Mouse (Mus musculus) gastrocnemius, postnatal 14 days (tissue): ENCODE results near the gene Dhx9. TPM values are rescaled to one million over a fixed set of nuclear protein-coding genes. Genes with fewer than 3 reads are reported as not detected.
"Not testable (repeated sequence)": the region's sequence is repeated elsewhere in the genome, so short reads cannot be mapped to it uniquely, and the experiment has no call there.

Source experiments
- DNase-seq: peaks from one replicate; pipeline ENCODE4 v3.0.0; 2021; ENCODE audit warnings: mixed read lengths
- intact Hi-C: fragments of 180-260 bp; cut with DNase I; formaldehyde crosslinking; loops from one replicate; pipeline ENCODE4 v1.15.1; 2025; ENCODE audit warnings: low total_unique reads
- total RNA-seq, 2 experiments: library from RNA; stranded (reverse); gene quantifications; 2 replicates each; pipeline ENCODE4 v1.2.3; 2021

Gene Dhx9
- total RNA-seq, 2 experiments from 2014 or later = 36.7 to 41.1 TPM

DNA sequence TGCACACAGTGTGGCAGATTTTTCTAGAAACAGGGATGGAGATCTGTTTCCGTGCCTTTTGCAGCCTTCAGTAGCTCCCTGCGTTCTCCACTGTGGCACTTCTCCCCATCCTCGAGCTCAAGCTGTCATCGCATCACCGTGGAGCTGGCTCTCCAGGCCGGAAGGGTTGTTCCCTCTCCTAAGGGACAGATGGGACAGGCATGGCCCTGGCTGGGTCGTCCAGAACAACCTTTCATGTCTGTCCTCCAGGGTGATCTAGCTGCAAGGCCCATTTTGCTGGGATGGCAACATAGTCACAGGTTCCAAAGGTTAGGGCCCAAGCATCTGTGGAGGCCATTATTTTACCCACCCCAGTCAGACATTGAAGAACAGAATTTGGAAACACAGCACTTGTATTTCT, 56.3 kb downstream of the Dhx9 start:
- no peak for DNase-seq
- intact Hi-C loops = no loop called here

DNA sequence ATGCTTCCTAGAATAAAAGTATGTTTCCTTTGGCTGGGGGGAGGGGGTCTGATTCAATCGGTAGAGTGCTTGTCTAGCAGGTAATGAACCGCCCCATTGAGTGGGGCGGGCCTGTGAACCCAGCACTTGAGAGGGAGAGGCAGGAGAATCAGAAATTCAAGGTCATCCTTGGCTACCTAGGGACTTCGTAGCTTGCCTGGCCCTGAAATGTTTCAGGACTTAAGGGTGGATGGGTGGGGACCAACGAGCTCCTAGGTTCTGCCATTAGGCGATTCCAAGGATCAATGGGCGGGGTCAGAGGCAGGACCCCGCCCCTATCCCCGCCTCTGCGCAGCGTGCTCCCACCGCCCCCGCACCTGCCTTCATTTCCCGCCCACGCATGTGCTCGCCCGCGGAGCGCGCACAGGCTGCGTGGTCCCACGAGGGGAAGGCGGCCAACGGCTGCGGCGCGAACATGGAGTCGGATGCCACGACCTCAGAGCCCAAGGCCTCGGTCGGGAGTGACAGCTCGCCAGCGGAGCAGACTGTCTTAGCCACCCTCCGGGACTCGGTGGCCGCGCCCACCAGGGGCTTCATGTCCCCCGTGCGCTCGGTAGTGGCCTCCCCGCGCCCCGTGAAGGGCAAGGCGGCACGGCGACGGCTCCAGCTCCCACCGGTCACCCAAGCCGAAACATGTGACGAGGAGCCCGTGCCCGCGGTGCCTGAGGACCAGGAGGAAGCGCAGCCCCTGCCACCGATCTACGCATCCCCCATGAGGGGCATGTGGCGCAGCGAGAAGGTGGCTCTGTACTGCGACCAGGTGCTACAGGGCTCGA, 62.5 kb downstream of the Dhx9 start, which contains the start of gene Shcbp1l:
Shcbp1l (plus strand) TSS at position 393 of the 815 bp plus-strand sequence.
- peak; percentile 57 for DNase-seq
- intact Hi-C loops = no loop called here

DNA sequence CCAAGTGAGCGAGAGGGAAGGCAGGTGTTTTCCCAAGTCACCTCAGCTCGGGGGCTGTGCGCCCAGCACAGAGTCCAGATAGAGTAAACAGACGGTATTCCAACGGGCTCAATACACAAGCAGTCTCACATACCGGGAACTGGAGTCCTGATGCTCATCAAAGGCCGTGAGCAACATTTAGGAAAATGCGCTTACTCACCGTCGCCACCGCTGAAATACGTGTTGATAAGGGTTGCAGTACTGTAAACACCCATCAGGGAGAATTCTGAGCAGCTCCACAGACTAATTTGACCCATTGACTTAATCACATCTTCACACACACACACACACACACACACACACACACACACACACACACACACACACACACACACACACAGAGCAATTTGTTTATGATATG, 63.2 kb downstream of the Dhx9 start:
- no peak for DNase-seq
- intact Hi-C loops = no loop called here

DNA sequence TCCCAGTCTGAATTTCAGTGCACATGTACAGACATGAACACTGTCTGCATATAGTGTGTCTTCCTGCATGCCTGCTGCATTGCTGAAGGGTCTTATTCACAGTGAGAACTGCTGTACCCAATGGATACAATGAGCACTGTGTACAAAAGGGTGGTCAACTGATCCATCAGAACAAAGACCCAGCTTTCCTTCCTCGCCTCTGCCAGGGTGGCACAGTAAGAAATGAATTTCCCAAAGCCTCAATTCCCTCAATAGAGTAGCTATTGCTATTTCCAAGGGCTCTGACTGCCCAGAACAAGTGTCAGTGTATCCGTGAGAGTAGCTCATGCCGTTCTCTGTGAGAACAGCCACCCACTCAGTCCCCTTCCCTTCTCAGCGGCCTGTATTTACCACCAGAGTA, 69.7 kb downstream of the Dhx9 start:
- DNase-seq, intact Hi-C loops: not testable (repeated sequence)

DNA sequence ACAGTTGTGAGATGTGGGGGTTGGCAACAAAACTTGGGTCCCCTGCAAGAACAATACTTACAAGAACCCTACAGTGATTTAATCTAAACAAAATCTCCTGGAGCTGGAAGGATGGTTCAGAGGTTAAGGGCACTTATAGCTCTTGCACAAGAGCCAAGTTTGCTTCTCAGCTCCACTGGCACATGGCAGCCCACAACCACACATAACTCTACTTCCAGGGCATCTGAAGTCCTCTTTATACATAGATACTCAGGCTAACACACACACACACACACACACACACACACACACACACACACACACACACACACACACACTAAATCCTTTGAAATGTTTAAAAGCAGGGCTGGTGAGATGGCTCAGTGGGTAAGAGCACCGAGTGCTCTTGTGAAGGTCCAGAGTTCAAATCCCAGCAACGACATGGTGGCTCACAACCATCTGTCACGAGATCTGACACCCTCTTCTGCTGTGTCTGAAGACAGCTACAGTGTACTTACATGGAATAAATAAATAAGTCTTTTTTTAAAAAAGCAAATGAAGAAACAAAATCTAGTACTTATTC, 71.1 kb downstream of the Dhx9 start:
- intact Hi-C loops, DNase-seq: not testable (repeated sequence)

DNA sequence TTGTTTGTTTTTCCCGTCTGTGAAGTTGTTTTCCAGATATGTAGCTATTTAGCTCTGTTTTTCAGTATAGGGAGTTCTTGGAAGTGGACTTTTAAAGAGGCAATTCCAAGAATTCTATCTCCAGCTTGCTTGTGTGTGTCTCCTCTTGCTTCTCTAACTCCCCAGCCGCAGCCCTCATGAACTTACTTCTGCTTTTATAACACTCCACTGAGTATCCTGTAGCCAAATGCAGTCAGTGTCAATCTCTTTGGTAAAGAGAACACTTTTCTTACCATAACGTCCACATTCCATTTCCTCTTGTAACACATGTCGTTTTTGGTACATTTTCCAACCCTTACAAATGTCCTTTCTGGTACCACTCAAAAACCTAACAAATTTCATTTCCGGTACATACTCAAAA, 71.7 kb downstream of the Dhx9 start:
- DNase-seq, intact Hi-C loops: not testable (repeated sequence)

DNA sequence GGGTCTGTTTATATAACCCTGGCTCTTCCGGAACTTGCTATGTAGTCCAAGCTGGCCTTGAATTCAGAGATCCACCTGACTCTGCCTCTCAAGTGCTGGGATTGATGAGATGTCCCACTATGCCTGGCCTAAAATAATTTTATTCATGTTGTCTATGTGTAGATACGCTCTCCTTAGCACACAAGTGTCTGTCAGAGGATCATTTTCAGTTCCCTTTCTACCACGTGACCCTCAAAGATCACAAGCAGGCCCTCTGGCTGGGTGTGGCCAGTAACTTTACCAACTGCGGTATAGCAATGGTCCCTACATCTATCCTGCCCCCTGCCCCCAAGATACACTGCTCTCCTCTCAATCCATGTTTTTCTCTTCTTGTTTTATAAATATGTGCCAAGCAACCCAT, 72.5 kb downstream of the Dhx9 start:
- peak; percentile 35 for DNase-seq
- intact Hi-C loops = no loop called here

DNA sequence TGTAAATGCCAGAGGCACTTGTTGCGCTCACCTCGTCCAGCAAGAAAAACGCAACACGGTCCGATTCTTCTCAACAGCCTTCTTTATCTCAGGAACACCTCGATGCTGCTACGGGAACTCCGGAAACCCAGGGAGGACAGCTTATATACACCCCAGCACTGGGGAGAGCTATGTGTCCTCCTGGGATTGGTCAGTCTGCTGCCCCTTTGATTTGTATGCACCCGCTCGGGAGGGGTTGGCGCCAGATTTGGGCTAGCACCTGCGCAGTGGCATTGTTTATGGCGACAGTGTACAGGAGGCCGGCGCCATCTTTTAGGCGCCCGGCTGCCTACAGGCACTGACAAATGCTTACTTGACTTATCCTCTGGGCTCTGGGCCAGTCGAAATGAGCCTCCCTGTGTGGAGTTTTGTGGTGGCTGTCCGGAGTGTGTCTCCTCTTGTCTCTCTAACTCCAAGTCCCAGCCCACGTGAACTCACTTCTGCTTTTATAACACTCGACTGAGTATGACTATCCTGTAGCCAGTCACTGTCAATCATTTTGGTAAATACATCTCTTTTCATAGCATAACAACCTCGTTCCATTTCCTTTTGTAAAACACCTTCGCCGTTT, 73.2 kb downstream of the Dhx9 start:
- DNase-seq = peak; percentile 62
- intact Hi-C loops = not testable (repeated sequence)

DNA sequence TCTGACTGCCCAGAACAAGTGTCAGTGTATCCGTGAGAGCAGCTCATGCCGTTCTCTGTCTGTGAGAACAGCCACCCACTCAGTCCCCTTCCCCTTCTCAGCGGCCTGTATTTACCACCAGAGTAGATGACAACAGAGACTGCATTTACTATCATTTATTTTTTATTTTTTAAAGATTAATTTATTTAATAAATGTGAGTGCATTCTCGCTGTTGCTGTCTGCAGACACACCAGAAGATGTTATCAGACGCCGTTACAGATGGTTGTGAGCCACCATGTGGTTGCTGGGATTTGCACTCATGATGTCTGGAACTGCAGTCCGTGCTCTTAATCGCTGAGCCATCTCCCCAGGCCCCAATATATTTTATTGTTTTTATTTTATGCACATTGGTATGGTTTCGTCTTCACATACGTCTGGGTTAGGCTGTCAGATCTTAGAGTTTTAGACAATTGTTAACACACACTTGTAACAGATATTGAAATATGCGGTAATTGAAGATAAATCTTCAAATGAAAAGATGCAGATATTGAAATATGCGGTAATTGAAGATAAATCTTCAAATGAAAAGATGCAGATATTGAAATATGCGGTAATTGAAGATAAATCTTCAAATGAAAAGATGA, 74.0 kb downstream of the Dhx9 start:
- intact Hi-C loops, DNase-seq: not testable (repeated sequence)

DNA sequence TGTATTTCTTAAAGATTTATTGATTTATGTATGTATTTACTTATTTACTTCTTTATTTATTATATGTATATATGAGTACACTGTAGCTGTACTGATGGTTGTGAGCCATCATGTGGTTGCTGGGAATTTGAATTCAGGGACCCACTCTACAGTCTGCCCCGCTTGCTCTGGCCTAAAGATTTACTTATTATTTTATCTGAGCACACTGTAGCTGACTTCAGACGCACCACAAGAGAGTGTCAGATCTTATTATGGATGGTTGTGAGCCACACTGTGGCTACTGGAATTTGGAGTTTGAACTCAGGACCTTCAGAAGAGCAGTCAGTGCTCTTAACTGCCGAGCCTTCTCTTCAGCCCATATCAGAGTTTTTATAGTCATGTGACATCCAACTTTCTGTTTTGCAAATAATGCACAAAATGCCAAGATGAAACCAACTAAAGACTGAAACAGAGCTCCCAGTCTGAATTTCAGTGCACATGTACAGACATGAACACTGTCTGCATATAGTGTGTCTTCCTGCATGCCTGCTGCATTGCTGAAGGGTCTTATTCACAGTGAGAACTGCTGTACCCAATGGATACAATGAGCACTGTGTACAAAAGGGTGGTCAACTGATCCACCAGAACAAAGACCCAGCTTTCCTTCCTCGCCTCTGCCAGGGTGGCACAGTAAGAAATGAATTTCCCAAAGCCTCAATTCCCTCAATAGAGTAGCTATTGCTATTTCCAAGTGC, 74.6 kb downstream of the Dhx9 start:
- intact Hi-C loops = not testable (repeated sequence)

DNA sequence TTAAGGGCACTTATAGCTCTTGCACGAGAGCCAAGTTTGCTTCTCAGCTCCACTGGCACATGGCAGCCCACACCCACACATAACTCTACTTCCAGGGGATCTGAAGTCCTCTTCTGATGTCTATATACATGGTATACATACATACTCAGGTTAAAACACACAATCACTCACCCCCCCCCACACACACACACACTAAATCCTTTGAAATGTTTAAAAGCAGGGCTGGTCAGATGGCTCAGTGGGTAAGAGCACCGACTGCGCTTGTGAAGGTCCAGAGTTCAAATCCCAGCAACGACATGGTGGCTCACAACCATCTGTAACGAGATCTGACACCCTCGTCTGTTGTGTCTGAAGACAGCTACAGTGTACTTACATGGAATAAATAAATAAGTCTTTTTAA, 75.7 kb downstream of the Dhx9 start:
- intact Hi-C loops = no loop called here
- DNase-seq = no peak

More for the DNA sequence above, 74.6 kb downstream of the Dhx9 start:
- DNase-seq = not testable (repeated sequence)

DNA sequence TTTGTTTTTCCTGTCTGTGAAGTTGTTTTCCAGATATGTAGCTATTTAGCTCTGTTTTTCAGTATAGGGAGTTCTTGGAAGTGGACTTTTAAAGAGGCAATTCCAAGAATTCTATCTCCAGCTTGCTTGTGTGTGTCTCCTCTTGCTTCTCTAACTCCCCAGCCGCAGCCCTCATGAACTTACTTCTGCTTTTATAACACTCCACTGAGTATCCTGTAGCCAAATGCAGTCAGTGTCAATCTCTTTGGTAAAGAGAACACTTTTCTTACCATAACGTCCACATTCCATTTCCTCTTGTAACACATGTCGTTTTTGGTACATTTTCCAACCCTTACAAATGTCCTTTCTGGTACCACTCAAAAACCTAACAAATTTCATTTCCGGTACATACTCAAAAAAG, 76.5 kb downstream of the Dhx9 start:
- DNase-seq, intact Hi-C loops: not testable (repeated sequence)

DNA sequence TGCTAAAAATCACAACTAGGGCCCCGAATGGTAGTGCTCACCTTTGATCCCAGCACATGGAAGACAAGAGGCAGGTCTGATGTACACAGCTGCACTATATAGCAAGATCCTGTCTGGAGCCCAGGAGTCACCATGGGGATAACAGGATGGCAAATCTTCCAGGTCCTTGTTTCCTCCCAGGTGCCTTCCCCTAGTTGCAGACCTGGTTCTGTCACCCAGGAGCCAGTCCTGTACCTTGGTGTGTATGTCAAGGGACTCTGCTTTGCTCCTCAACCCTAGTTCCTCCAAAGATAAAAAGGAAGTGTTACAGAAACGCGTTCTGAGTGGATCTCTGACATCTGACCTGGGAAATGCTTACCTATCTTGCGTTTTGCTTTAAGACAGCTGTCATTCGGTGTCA, 79.2 kb downstream of the Dhx9 start:
- intact Hi-C loops, DNase-seq: not testable (repeated sequence)

DNA sequence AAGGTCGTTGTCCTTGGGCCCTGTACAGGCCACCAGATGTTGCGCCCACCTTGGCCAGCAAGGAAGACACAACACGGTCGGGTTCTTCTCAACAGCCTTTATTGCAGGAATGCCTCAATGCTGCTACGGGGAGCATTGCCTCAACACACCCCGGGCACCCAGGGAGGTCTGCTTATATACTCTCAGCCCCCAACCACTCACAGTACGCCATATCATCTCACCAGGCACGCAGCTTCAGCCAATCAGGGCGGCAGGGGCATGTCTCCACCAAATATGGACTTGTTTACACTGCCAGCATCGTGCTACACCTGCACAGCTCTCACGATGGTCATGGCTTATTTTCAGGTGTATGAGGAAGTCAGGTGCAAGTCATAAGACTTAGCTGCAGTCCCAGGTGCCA, 79.8 kb downstream of the Dhx9 start:
- DNase-seq, intact Hi-C loops: not testable (repeated sequence)

Other genes with a start within 250 kb of the Dhx9 start
- gene Lamc1, start 154.9 kb downstream of the Dhx9 start, total RNA-seq = 100 to 1,000 TPM; 217 to 268 TPM
- gene Shcbp1l, start 62.5 kb downstream of the Dhx9 start, total RNA-seq = not detected
- 1 to 10 TPM; 1.6 to 2.2 TPM for gene Npl, start 62.4 kb upstream of the Dhx9 start, total RNA-seq
- under 1 TPM; 0.31 to 0.68 TPM for gene Rgs8, start 165.4 kb upstream of the Dhx9 start, total RNA-seq